Mouse (Mus musculus) myocyte (in vitro differentiated cells): ENCODE measurements around the gene Wbp4.

Experiments used
- MAX ChIP-seq: IDR thresholded peaks from one replicate; pipeline ENCODE4 v1.6.1; 2011; ENCODE audit warnings: low read depth, mild to moderate bottlenecking, control low read depth
- MYOG ChIP-seq, 3 experiments: IDR thresholded peaks; one replicate each; pipeline ENCODE4 v1.6.1; 2011; ENCODE audit warnings: control low read depth in 2 of 3, low read depth in 2 of 3, mild to moderate bottlenecking in 2 of 3; ENCODE audit not compliant: insufficient read length in 2 of 3, control insufficient read depth in 1 of 3, insufficient read depth in 1 of 3
- POLR2A ChIP-seq: IDR thresholded peaks from one replicate; pipeline ENCODE4 v1.6.1; 2011; ENCODE audit warnings: low read depth, mild to moderate bottlenecking, control low read depth, moderate library complexity; ENCODE audit not compliant: insufficient read length
- POLR2AphosphoS2 ChIP-seq: IDR thresholded peaks from one replicate; pipeline ENCODE4 v1.6.1; 2011; ENCODE audit warnings: low read depth, control low read depth; ENCODE audit not compliant: insufficient read length

DNA sequence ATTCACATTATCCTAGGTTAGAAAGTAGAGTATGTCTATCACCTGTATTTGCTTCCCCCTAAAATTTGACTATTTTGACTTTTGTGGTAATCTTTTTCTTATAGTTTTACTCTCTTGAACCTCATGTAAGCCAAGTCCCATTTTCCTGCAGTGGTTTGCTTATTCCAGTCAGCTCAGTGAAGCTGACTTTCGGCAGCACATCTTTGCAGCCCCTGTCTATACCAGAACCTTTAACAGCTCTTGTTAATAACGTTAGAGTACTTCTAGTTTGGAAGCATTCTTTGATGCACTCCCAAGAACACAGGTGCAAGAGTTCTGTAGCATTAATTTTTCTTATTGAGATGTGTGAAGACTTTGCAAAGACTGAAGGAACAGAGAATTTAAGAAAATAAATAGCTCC, 36.8 kb upstream of the Wbp4 start:
- TF ChIP-seq MYOG (IDR thresholded peaks at IDR 0.05; ENCODE audit: control insufficient read depth in 1 of 3, insufficient read depth in 1 of 3, insufficient read length in 2 of 3, low read depth in 2 of 3) (no peak), POLR2A (no peak), MAX (no peak), POLR2AphosphoS2 (no peak)
